Mouse (Mus musculus) liver, adult 2 months (tissue): ENCODE measurements at regions not wholly inside any gene's neighbourhood (a gene's known extent, or its start where the extent isn't known, plus 50 kb on each side); places are given as distances from the start of the nearest gene placed in this dataset.

ENCODE experiments used
- CTCF ChIP-seq: fragments of 200-500 bp; IDR thresholded peaks from 2 replicates; pipeline ENCODE4 v1.5.1; 2011; ENCODE audit warnings: low read depth, low read length, control low read depth
- POLR2A ChIP-seq: fragments of 200-500 bp; IDR thresholded peaks from 2 replicates; pipeline ENCODE4 v1.6.1; 2011; ENCODE audit warnings: low read length, control low read depth; ENCODE audit not compliant: insufficient read depth; ENCODE audit errors: extremely low read depth

DNA sequence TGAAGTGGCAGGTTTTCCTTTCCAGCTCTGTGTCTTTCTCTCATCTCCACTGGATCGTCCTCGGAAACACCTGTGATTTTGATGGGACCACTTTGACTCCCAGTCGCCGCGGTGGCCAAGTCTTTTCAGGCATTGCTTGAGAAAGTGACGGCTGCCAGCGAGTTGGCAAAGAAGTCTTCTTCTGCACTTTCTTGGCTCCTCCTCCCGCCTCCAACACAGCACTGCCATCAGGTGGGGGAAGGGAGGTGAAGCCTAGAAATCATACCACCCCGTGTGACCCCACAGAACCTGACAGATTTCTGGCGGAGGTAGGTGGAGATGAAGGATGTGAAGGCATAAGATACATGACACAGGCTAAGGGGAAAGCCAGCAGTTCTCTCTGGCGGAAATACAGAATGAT lies 327.3 kb downstream of the Etnk1 start:
- TF ChIP-seq POLR2A (no peak), CTCF (no peak)
